Mouse (Mus musculus): ENCODE results near the gene Tcf7.

- TF ChIP-seq TAL1 (conservative IDR thresholded peaks at IDR 0.05; ENCODE audit: low read depth, low read length) = no peak
- TF ChIP-seq GATA1 (IDR thresholded peaks at IDR 0.05; ENCODE audit: borderline replicate concordance, low read length) = no peak
- TF ChIP-seq CTCF (IDR thresholded peaks at IDR 0.05; ENCODE audit: low read depth, low read length) = no peak
Measured at GRCm38 (mm10) chr11:52262338-52262737, 20.5 kb downstream of the Tcf7 start.
